Mouse (Mus musculus) midbrain, embryonic 12.5 days (tissue): ENCODE measurements around the gene Frem1. TPM values are rescaled to one million over a fixed set of nuclear protein-coding genes. Genes with fewer than 3 reads are reported as not detected.

Experiments used
- ATAC-seq: fragments of 200-750 bp; cut with Nextera tagmentation; 2 replicates; pipeline ENCODE4 v1.8.0; 2017; ENCODE audit warnings: low read depth, moderate TSS enrichment, moderate library complexity; ENCODE audit not compliant: low FRiP score
- H3K27ac ChIP-seq: fragments of 300-500 bp; sonication (generic); replicated peaks from 2 replicates; pipeline ENCODE4 v1.5.1; 2016; ENCODE audit warnings: mild to moderate bottlenecking
- H3K27me3 ChIP-seq: fragments of 300-500 bp; sonication (generic); 2 replicates; pipeline ENCODE4 v1.6.1; 2016; ENCODE audit warnings: mild to moderate bottlenecking
- H3K36me3 ChIP-seq: fragments of 300-500 bp; sonication (generic); 2 replicates; pipeline ENCODE4 v1.6.1; 2016
- H3K4me1 ChIP-seq: fragments of 300-500 bp; sonication (generic); 2 replicates; pipeline ENCODE4 v1.6.1; 2016
- H3K4me2 ChIP-seq: fragments of 300-500 bp; sonication (generic); replicated peaks from 2 replicates; pipeline ENCODE4 v1.6.1; 2016; ENCODE audit warnings: mild to moderate bottlenecking, moderate library complexity
- H3K4me3 ChIP-seq: fragments of 300-500 bp; sonication (generic); 2 replicates; pipeline ENCODE4 v1.5.1; 2016; ENCODE audit warnings: mild to moderate bottlenecking
- H3K9ac ChIP-seq: fragments of 300-500 bp; sonication (generic); replicated peaks from 2 replicates; pipeline ENCODE4 v1.6.1; 2016; ENCODE audit warnings: mild to moderate bottlenecking, moderate library complexity
- H3K9me3 ChIP-seq: fragments of 300-500 bp; sonication (generic); 2 replicates; pipeline ENCODE4 v1.6.1; 2016; ENCODE audit warnings: mild to moderate bottlenecking
- WGBS: fragments of 180-500 bp; shearing (Covaris S2); methylation state at CpG from one replicate; pipeline ENCODE4 v1.1.7; 2016; 5-methylcytosine and 5-hydroxymethylcytosine counted together
- polyA plus RNA-seq: library from polyadenylated mRNA; unstranded; fragments of >200 nt; fragmentation: Nextera tagmentation; extraction: Ambion mirVana; gene quantifications from 2 replicates; pipeline ENCODE4 v1.2.1, GENCODE M21; 2016

The Frem1 gene
- polyA plus RNA-seq, 1 experiment from 2014 or later: 7.4 TPM

GRCm38 (mm10) chr4:82953992-82954391, 98.1 kb downstream of the Frem1 start:
- 55% methylated on average over 4 of the region's 4 CpGs for WGBS
- Histone ChIP-seq H3K27ac (no peak overlapping the region), H3K4me3 (no peak overlapping the region), H3K9me3 (no peaks in the 10 kb centered on the region), H3K9ac (no peak overlapping the region), H3K4me2 (no peak overlapping the region), H3K36me3 (no peaks in the 10 kb centered on the region), H3K27me3 (no peaks in the 10 kb centered on the region), H3K4me1 (0 out of 2 replicates have a peak, but pooled peaks cover 9% of the 10 kb centered on the region)
- no peak for ATAC-seq

GRCm38 (mm10) chr4:82949511-82949910, 102.6 kb downstream of the Frem1 start:
- no peak for ATAC-seq
- no peaks in the 10 kb centered on the region for H3K36me3 ChIP-seq
- 85% methylated on average over 8 of the region's 8 CpGs for WGBS

DNA sequence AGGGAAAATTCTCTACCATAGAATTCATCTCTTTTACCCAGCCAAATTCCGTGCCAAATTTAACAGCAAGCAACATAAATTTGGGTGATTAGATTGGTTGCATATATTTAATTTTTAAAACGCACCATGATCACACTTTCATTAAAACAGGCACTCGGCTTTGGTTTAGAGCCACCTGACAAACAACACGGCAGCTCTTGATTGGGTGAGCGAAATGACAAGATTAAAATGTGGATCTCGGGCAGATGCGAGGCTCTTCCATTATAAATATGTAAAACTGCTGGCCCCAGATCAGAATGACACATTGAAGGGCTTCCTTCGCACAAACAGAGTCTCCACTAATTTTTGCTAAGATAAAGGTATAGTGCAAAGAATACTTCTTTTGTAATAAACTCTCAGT, 105.4 kb downstream of the Frem1 start:
- Histone ChIP-seq H3K9ac (no peak overlapping the region), H3K4me2 (no peak overlapping the region), H3K36me3 (no peaks in the 10 kb centered on the region), H3K27ac (no peak overlapping the region; the same call in 1 of the 2 replicates), H3K9me3 (no peaks in the 10 kb centered on the region), H3K4me3 (no peak overlapping the region), H3K27me3 (no peaks in the 10 kb centered on the region), H3K4me1 (no peaks in the 10 kb centered on the region; the same call in 1 of the 2 replicates)
- WGBS: 79% methylated on average over 8 of the region's 8 CpGs
- no peak for ATAC-seq

More at GRCm38 (mm10) chr4:82949511-82949910, 102.6 kb downstream of the Frem1 start:
- Histone ChIP-seq H3K27me3 (no peaks in the 10 kb centered on the region), H3K9ac (no peak overlapping the region), H3K4me1 (peaks cover 3% of the 10 kb centered on the region; the same call in 1 of the 2 replicates), H3K9me3 (no peaks in the 10 kb centered on the region), H3K4me2 (no peak overlapping the region), H3K4me3 (no peak overlapping the region), H3K27ac (no peak overlapping the region)

DNA sequence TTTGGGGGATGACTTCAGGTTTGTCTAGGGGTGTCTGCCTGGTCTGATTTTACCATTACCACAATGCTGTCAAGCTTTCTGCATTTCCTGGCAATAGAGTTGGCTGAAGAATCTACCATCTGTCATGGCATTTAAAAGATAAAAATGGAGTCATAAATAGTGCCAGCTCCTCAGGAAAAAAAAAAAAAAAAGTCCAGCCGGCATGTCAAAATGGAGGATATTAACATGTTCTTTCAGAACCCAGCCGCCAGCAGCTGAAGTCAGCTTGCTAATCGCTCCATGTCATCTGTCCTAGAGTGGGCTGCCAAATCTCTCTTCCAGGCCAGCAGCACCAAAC, 105.9 kb downstream of the Frem1 start:
- H3K9ac ChIP-seq: no peak overlapping the region

GRCm38 (mm10) chr4:82945572-82946275, 106.4 kb downstream of the Frem1 start:
- peak overlapping the region; percentile 30 for H3K27ac ChIP-seq
- ATAC-seq: peak; percentile 57; the same call in 1 of the 2 replicates
- no peak overlapping the region for H3K9ac ChIP-seq
- 76% methylated on average over 9 of the region's 9 CpGs for WGBS
- no peak overlapping the region for H3K4me2 ChIP-seq
- no peaks in the 10 kb centered on the region; the same call in 1 of the 2 replicates for H3K4me1 ChIP-seq
- no peak overlapping the region for H3K4me3 ChIP-seq
- no peaks in the 10 kb centered on the region for H3K9me3 ChIP-seq
- H3K27me3 ChIP-seq: no peaks in the 10 kb centered on the region
- no peaks in the 10 kb centered on the region for H3K36me3 ChIP-seq

More for the DNA sequence above, 105.9 kb downstream of the Frem1 start:
- peak; percentile 16; the same call in 1 of the 2 replicates for ATAC-seq
- peak overlapping the region; percentile 30 for H3K27ac ChIP-seq
- no peaks in the 10 kb centered on the region for H3K36me3 ChIP-seq
- no peaks in the 10 kb centered on the region for H3K9me3 ChIP-seq
- no peak overlapping the region for H3K4me3 ChIP-seq
- 54% methylated on average over 3 of the region's 3 CpGs for WGBS
- H3K4me2 ChIP-seq: no peak overlapping the region
- H3K4me1 ChIP-seq: no peaks in the 10 kb centered on the region; the same call in 1 of the 2 replicates
- H3K27me3 ChIP-seq: no peaks in the 10 kb centered on the region

- no peaks in the 10 kb centered on the region; the same call in 1 of the 2 replicates for H3K4me1 ChIP-seq
- WGBS: 91% methylated on average over 5 of the region's 5 CpGs
- no peaks in the 10 kb centered on the region for H3K27me3 ChIP-seq
- no peaks in the 10 kb centered on the region for H3K36me3 ChIP-seq
- H3K9me3 ChIP-seq: no peaks in the 10 kb centered on the region
- no peak overlapping the region for H3K4me3 ChIP-seq
- no peak overlapping the region for H3K27ac ChIP-seq
- no peak overlapping the region for H3K9ac ChIP-seq
- ATAC-seq: no peak
- no peak overlapping the region for H3K4me2 ChIP-seq
Observed at GRCm38 (mm10) chr4:82940680-82941079, 111.5 kb downstream of the Frem1 start.

- WGBS: 87% methylated on average over 13 of the region's 13 CpGs
- ATAC-seq: no peak
Observed at GRCm38 (mm10) chr4:82940248-82940647, 111.9 kb downstream of the Frem1 start.

DNA sequence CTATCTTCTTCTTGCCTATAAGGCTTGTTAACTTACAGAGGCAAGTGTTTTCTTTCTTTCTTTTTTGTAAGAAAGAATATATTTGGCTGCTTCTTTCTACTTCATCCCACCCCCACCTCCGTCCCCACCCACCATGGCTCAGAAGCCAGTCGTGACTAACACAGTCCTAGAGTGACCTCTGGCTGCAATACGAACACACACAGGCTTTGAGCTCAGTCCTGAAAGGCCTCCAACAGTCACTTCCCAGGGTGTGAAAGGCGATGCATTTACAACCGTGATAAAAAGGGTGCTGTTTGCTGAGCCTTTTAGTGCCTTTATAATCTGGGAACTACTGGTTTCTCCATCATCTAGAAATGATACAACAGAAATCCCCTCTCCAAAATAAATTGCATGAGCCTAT, 117.8 kb downstream of the Frem1 start:
- H3K4me3 ChIP-seq: no peak overlapping the region
- H3K9me3 ChIP-seq: no peaks in the 10 kb centered on the region
- WGBS: 6% methylated on average over 5 of the region's 5 CpGs
- no peaks in the 10 kb centered on the region for H3K27me3 ChIP-seq
- peak; percentile 95 for ATAC-seq
- 0 out of 2 replicates have a peak, but pooled peaks cover 2% of the 10 kb centered on the region for H3K4me1 ChIP-seq
- no peaks in the 10 kb centered on the region for H3K36me3 ChIP-seq
- H3K27ac ChIP-seq: no peak overlapping the region
- H3K9ac ChIP-seq: no peak overlapping the region
- H3K4me2 ChIP-seq: no peak overlapping the region

More at GRCm38 (mm10) chr4:82940248-82940647, 111.9 kb downstream of the Frem1 start:
- H3K9ac ChIP-seq: no peak overlapping the region
- H3K27ac ChIP-seq: no peak overlapping the region
- no peak overlapping the region for H3K4me3 ChIP-seq
- no peaks in the 10 kb centered on the region for H3K9me3 ChIP-seq
- H3K4me1 ChIP-seq: no peaks in the 10 kb centered on the region
- no peaks in the 10 kb centered on the region for H3K27me3 ChIP-seq
- H3K4me2 ChIP-seq: no peak overlapping the region
- no peaks in the 10 kb centered on the region for H3K36me3 ChIP-seq

DNA sequence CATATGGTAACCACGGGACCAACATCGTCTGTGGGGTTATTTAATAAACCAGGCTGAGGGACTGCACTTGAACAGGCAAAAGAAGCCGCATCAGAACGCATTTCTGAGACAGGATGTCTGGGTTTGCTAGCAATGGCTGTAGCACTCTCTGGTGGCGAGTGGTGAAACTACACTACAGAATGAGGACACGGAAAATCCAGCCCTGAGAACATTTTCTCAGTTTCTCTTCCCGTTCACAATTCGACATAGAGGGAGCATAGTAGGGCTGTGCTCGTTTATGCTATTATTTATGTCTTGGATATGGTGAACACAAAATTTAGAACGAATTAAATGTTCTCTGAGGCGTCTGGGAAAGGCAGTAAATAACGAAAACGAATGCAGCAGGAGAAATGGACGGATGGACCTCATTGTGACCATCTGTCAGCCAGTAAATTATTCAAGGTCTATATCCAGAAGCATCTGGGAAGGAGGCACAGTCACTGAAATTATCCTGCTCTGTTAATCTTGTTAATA, 118.4 kb downstream of the Frem1 start:
- Histone ChIP-seq H3K9ac (no peak overlapping the region), H3K9me3 (no peaks in the 10 kb centered on the region), H3K4me1 (0 out of 2 replicates have a peak, but pooled peaks cover 2% of the 10 kb centered on the region), H3K27me3 (no peaks in the 10 kb centered on the region), H3K4me3 (peak overlapping the region; percentile 18; the same call in 1 of the 2 replicates), H3K4me2 (peak overlapping the region; percentile 32), H3K27ac (0 out of 2 replicates have a peak overlapping the region, but pooled peaks have one; percentile 20), H3K36me3 (no peaks in the 10 kb centered on the region)
- ATAC-seq: peak; percentile 76
- 12% methylated on average over 14 of the region's 14 CpGs for WGBS

DNA sequence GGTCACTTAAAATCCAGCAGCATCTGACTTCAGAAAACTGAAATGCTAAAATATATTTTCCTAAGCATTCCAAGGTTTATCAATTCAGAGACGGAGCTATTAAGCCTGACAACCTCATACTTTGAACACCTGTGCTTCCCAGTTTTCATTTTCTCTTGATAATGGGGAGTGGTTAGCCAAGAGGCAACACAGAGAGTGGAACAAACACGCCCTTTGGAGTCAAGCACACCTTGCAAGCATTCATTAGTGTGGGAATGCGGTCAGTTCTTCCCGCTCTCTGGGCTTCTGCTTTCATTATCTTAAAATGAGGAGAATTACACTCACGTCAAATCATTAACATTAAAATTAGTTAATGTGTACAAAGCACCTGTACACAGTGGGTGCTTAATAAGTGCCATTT, 122.1 kb downstream of the Frem1 start:
- WGBS: 84% methylated on average over 5 of the region's 5 CpGs
- Histone ChIP-seq H3K4me3 (no peak overlapping the region), H3K27me3 (no peaks in the 10 kb centered on the region), H3K4me1 (0 out of 2 replicates have a peak, but pooled peaks cover 2% of the 10 kb centered on the region), H3K9ac (no peak overlapping the region), H3K4me2 (no peak overlapping the region), H3K36me3 (no peaks in the 10 kb centered on the region), H3K9me3 (no peaks in the 10 kb centered on the region), H3K27ac (no peak overlapping the region)
- ATAC-seq: no peak

- Histone ChIP-seq H3K36me3 (no peaks in the 10 kb centered on the region), H3K27ac (no peak overlapping the region), H3K4me2 (no peak overlapping the region), H3K27me3 (peaks cover 5% of the 10 kb centered on the region; the same call in 1 of the 2 replicates), H3K4me1 (peaks cover 10% of the 10 kb centered on the region), H3K9me3 (no peaks in the 10 kb centered on the region), H3K9ac (no peak overlapping the region), H3K4me3 (no peak overlapping the region)
- no peak for ATAC-seq
- WGBS: 78% methylated on average over 4 of the region's 4 CpGs
Observed at GRCm38 (mm10) chr4:82921962-82922361, 130.2 kb downstream of the Frem1 start.

DNA sequence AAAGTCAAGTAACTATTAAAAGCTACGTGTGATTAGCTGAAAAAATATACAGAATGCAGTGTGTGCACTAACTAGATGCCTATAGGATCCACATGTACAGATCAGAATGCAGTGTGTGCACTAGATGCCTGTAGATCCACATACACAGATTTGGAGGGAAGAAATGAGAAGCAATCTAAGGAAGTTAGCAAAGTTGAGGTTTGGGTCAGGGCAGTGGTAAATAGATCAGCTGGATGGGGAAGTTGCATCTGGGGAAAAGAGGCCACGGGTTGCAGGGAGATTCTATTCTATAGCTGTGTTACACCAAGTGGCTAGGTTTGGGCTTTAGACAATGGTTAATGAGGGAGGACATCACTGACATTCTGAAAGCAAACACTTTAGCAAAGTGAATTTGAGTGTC, 133.5 kb downstream of the Frem1 start:
- Histone ChIP-seq H3K9ac (no peak overlapping the region), H3K27ac (no peak overlapping the region), H3K9me3 (no peaks in the 10 kb centered on the region), H3K27me3 (peaks cover 5% of the 10 kb centered on the region; the same call in 1 of the 2 replicates), H3K4me3 (no peak overlapping the region), H3K4me2 (no peak overlapping the region), H3K36me3 (no peaks in the 10 kb centered on the region), H3K4me1 (peaks cover 36% of the 10 kb centered on the region)
- ATAC-seq: no peak
- WGBS: 80% methylated on average over 2 of the region's 2 CpGs
